Mouse (Mus musculus): ENCODE measurements around the gene Arrdc4. TPM values are rescaled to one million over a fixed set of nuclear protein-coding genes. Genes with fewer than 3 reads are reported as not detected.

Gene Arrdc4
- total and polyA plus RNA-seq, 3 experiments, result not detected

- no peak overlapping the region for H3K27ac ChIP-seq (ENCODE audit: insufficient read depth, low read depth)
- peaks cover 67% of the 10 kb centered on the region for H3K9me3 ChIP-seq (replicated peaks; ENCODE audit: low read length)
- H3K79me2 ChIP-seq (replicated peaks; ENCODE audit: control insufficient read depth, extremely low read depth, insufficient read depth, poor library complexity, severe bottlenecking), result no peaks in the 10 kb centered on the region
- no peaks in the 10 kb centered on the region for H3K36me3 ChIP-seq (replicated peaks in 1 of 2; ENCODE audit: control insufficient read depth in 1 of 2, insufficient read depth in 1 of 2, low read length in 1 of 2)
- H3K27me3 ChIP-seq (replicated peaks), result no peaks in the 10 kb centered on the region
- H3K4me2 ChIP-seq (ENCODE audit: insufficient read depth, low read depth, poor library complexity, severe bottlenecking), result no peak overlapping the region
- dilution Hi-C loops (cut with MboI; ENCODE audit: extremely low pct_ligation_motif_present, extremely low pct_unique_long_range_greater_than_20kb, low sequenced_read_pairs), result no loop called here
- H3K4me3 ChIP-seq (replicated peaks in 1 of 3; ENCODE audit: low read depth in 2 of 3, low read length in 2 of 3, poor library complexity in 1 of 3), result no peak overlapping the region
- DNase-seq (ENCODE audit: extremely low read depth), result no peak
- in situ Hi-C loops (cut with MboI; ENCODE audit: low pct_ligation_motif_present, low pct_unique_long_range_greater_than_20kb, low sequenced_read_pairs), result no loop called here
- H3K4me1 ChIP-seq (ENCODE audit: control insufficient read depth in 1 of 2, insufficient read depth in 2 of 2), result no peaks in the 10 kb centered on the region
- TF ChIP-seq MYC (IDR thresholded peaks at IDR 0.05; ENCODE audit: low read depth, low read length) (no peak), HCFC1 (IDR thresholded peaks at IDR 0.05; ENCODE audit: low read depth, low read length) (no peak), ZC3H11A (IDR thresholded peaks at IDR 0.05; ENCODE audit: low read depth, low read length) (no peak), ELF1 (IDR thresholded peaks at IDR 0.05; ENCODE audit: low read depth, low read length) (no peak), RCOR1 (conservative IDR thresholded peaks at IDR 0.05; ENCODE audit: low read depth, low read length) (no peak), MAX (IDR thresholded peaks at IDR 0.05; ENCODE audit: low read length) (no peak), EP300 (IDR thresholded peaks at IDR 0.05; ENCODE audit: low read length) (no peak), PAX5 (IDR thresholded peaks at IDR 0.05; ENCODE audit: low read length) (no peak), CTCF (conservative IDR thresholded peaks at IDR 0.05 in 1 of 2, IDR thresholded peaks at IDR 0.05 in 1 of 2; ENCODE audit: low read depth in 2 of 2, low read length in 2 of 2) (no peak), UBTF (IDR thresholded peaks at IDR 0.05; ENCODE audit: low read depth, low read length) (no peak), NELFE (IDR thresholded peaks at IDR 0.05; ENCODE audit: low read depth, low read length) (no peak), CHD2 (IDR thresholded peaks at IDR 0.05; ENCODE audit: low read length) (no peak), BHLHE40 (IDR thresholded peaks at IDR 0.05; ENCODE audit: low read depth, low read length) (no peak), ZKSCAN1 (IDR thresholded peaks at IDR 0.05; ENCODE audit: borderline replicate concordance, low read depth, low read length) (no peak), MXI1 (IDR thresholded peaks at IDR 0.05; ENCODE audit: low read depth, low read length) (no peak)
- no peak overlapping the region for H3K9ac ChIP-seq (ENCODE audit: insufficient read depth, low read depth)
Observed at GRCm38 (mm10) chr7:68708563-68709318, 40.3 kb downstream of the Arrdc4 start.

GRCm38 (mm10) chr7:68705162-68705561, 43.9 kb downstream of the Arrdc4 start:
- Histone ChIP-seq H3K4me2 (ENCODE audit: insufficient read depth, low read depth, poor library complexity, severe bottlenecking) (no peak overlapping the region), H3K4me1 (ENCODE audit: control insufficient read depth in 1 of 2, insufficient read depth in 2 of 2) (no peaks in the 10 kb centered on the region), H3K9me3 (replicated peaks; ENCODE audit: low read length) (peaks cover 57% of the 10 kb centered on the region), H3K9ac (ENCODE audit: insufficient read depth, low read depth) (no peak overlapping the region), H3K4me3 (replicated peaks in 1 of 3; ENCODE audit: low read depth in 2 of 3, low read length in 2 of 3, poor library complexity in 1 of 3) (no peak overlapping the region), H3K79me2 (replicated peaks; ENCODE audit: control insufficient read depth, extremely low read depth, insufficient read depth, poor library complexity, severe bottlenecking) (no peaks in the 10 kb centered on the region), H3K27ac (ENCODE audit: insufficient read depth, low read depth) (no peak overlapping the region), H3K27me3 (replicated peaks) (no peaks in the 10 kb centered on the region), H3K36me3 (replicated peaks in 1 of 2; ENCODE audit: control insufficient read depth in 1 of 2, insufficient read depth in 1 of 2, low read length in 1 of 2) (no peaks in the 10 kb centered on the region)
- no peak for DNase-seq (ENCODE audit: extremely low read depth)
- in situ Hi-C loops (cut with MboI; ENCODE audit: low pct_ligation_motif_present, low pct_unique_long_range_greater_than_20kb, low sequenced_read_pairs) (no loop called here), dilution Hi-C loops (cut with MboI; ENCODE audit: extremely low pct_ligation_motif_present, extremely low pct_unique_long_range_greater_than_20kb, low sequenced_read_pairs) (no loop called here)
- no peak for TF ChIP-seq MAZ (IDR thresholded peaks at IDR 0.05; ENCODE audit: low read depth, low read length)
- TF ChIP-seq ZNF384 (IDR thresholded peaks at IDR 0.05; ENCODE audit: low read depth, low read length), result no peak
- TF ChIP-seq MXI1 (IDR thresholded peaks at IDR 0.05; ENCODE audit: low read depth, low read length), result no peak
- TF ChIP-seq UBTF (IDR thresholded peaks at IDR 0.05; ENCODE audit: low read depth, low read length), result no peak
- TF ChIP-seq SIN3A (IDR thresholded peaks at IDR 0.05; ENCODE audit: low read length), result no peak
- TF ChIP-seq POLR2AphosphoS2 (IDR thresholded peaks at IDR 0.05; ENCODE audit: low read depth, low read length), result no peak
- no peak for TF ChIP-seq RAD21 (IDR thresholded peaks at IDR 0.05; ENCODE audit: low read depth, low read length)
- no peak for TF ChIP-seq SMC3 (IDR thresholded peaks at IDR 0.05; ENCODE audit: low read depth, low read length)
- no peak for TF ChIP-seq TCF12 (IDR thresholded peaks at IDR 0.05; ENCODE audit: low read depth, low read length)
- no peak for TF ChIP-seq ZMIZ1 (IDR thresholded peaks at IDR 0.05; ENCODE audit: low read depth, low read length)
- no peak for TF ChIP-seq MAX (IDR thresholded peaks at IDR 0.05; ENCODE audit: low read length)
- no peak for TF ChIP-seq MEF2A (IDR thresholded peaks at IDR 0.05; ENCODE audit: borderline replicate concordance, low read depth, low read length)
- no peak for TF ChIP-seq ZKSCAN1 (IDR thresholded peaks at IDR 0.05; ENCODE audit: borderline replicate concordance, low read depth, low read length)

All from CH12.LX (cell line).